Mouse (Mus musculus) layer of hippocampus, postnatal 10 days (tissue): ENCODE data around the gene Hist1h2bg. TPM values are rescaled to one million over a fixed set of nuclear protein-coding genes. Genes with fewer than 3 reads are reported as not detected.
A peak's percentile ranks its signal among the peaks of the same experiment; 100 is the strongest.
"Not testable (repeated sequence)": the region's sequence is repeated elsewhere in the genome, so short reads cannot be mapped to it uniquely, and the experiment has no call there.

ENCODE experiments used
- DNase-seq, 2 experiments: peaks; one replicate each; pipeline ENCODE4 v3.0.0; 2021; ENCODE audit warnings: low spot score in 2 of 2
- total RNA-seq, 2 experiments: library from RNA; stranded (reverse); gene quantifications; 2 replicates each; pipeline ENCODE4 v1.2.3; 2021

Hist1h2bg gene
- total RNA-seq, 2 experiments from 2014 or later = 105 to 126 TPM

DNA sequence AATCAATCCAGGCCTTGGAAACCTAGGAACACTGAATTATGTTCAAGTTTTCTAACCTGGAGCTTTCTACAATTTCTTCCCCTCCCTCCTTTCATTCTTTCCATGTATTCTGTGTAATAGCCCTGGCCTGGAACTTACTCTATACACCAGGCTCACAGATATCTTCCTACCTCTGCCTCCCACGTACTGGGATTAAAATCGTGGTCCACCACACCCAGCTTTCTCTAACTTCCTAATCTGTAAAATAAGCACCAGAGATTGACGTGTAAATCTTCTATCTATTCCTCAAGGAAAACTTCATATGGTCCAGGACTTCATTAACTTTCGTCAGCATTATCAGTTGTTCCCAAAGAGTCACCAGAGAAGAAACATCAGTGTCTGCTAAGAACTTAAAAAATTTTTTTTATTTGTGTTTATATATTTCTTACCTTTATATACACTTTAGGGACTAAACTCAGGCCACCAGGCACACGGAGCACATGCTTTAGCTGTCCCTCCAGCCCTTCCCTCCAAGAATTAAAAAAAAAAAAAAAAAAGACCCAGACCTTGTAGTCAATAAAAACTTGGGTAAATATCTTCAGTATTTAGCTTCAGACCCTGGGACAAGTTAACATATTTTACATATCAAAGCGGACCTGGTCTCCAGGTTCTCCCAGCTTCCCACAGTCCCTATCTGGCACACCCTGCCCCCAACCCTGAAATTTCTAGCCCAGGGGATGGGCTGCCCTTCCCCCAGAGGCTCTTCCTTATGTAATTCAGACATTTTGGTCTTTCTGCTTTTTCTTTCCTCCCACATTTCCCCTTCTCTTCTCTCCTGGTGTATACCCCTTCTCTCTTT, 11.2 kb downstream of the Hist1h2bg start:
- no peak for DNase-seq

DNA sequence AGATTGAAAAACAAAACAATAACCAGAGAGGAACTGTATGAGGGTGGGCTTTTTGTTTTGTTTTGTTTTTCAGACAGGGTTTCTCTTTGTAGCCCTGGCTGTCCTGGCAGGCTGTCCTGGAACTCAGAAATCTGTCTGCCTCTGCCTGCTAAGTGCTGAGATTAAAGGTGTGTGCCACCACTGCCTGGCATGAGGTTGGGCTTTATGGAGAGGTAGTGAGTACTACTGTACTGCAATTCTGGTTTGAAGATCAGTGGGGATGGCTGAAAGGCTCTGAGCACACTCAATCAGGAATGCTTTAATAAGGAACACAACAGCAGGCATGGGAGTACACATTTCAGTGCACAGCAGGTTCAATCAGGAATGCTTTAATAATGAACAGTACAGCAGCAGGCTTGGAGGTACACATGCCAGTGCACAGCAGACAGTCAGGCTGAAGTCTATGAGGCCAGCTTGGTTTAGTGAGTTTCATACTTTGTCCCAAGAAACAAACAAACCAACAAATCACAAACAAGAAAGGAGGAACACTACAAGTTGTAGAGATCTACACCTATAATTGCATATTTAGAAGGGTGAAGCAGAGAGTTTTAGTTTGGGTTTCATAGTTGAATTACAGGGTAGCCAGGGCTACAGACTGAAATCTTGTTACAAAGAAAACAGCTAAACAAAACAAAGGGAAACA, 12.3 kb downstream of the Hist1h2bg start:
- DNase-seq = no peak

DNA sequence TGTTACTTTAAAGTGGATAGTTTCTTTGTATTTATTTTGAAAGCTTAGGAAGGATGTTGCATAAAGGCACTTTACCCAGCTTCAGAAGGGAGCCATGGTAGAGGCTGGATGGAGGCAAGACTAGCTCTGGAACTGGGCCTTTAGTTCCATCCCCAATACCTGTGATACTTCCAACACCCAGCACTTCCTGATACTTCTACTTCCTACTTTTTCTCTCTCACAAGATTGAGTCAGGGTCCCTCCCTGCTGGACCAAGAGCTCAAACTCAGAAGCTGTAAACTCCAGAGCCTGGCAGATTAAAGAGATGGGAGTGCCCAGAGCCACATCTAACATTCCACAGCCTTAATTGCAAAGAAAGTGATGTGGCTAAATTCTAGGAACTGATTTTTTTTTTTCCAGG, 13.1 kb downstream of the Hist1h2bg start:
- DNase-seq = no peak

DNA sequence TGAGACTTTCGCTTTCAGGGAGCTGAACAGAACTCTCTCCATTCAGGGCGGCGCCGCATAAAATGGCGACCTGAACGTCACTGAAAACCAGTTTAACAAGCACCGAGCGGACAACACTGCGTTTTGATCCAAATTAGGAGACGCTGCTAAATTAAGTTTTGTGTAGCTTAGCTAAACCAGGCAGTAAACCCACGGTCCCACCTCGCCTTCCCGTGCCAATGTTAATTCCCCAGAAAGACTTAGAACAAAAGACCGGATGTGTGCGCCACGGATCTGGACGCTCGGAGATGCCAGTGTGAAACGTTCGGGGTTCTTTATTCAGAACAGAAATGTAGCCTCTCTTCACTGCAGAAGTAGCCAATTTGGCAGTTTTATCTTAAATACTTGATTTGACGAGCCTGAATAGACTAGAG, 13.8 kb downstream of the Hist1h2bg start:
- peak; percentile 67 to 70 for DNase-seq

DNA sequence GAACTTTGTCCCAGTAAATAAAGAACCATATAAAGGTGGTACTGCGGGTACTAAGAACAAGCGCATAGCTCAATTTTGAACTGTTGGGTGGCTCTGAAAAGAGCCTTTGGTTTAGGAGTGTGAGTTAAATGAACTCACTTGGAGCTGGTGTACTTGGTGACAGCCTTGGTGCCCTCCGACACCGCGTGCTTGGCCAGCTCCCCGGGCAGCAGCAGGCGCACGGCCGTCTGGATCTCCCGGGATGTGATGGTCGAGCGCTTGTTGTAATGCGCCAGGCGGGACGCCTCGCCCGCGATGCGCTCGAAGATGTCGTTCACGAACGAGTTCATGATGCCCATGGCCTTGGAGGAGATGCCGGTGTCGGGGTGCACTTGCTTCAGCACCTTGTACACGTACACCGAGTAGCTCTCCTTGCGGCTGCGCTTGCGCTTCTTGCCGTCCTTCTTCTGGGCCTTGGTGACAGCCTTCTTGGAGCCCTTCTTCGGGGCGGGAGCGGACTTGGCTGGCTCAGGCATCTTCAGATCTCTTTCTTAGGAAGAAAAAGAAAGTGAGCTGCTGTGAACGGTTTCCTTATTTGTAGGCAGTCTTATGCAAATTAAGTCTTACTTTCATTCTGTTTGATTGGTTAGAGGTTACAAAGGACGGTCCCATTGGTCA, 14.4 kb downstream of the Hist1h2bg start:
- peak; percentile 56 to 70 for DNase-seq

DNA sequence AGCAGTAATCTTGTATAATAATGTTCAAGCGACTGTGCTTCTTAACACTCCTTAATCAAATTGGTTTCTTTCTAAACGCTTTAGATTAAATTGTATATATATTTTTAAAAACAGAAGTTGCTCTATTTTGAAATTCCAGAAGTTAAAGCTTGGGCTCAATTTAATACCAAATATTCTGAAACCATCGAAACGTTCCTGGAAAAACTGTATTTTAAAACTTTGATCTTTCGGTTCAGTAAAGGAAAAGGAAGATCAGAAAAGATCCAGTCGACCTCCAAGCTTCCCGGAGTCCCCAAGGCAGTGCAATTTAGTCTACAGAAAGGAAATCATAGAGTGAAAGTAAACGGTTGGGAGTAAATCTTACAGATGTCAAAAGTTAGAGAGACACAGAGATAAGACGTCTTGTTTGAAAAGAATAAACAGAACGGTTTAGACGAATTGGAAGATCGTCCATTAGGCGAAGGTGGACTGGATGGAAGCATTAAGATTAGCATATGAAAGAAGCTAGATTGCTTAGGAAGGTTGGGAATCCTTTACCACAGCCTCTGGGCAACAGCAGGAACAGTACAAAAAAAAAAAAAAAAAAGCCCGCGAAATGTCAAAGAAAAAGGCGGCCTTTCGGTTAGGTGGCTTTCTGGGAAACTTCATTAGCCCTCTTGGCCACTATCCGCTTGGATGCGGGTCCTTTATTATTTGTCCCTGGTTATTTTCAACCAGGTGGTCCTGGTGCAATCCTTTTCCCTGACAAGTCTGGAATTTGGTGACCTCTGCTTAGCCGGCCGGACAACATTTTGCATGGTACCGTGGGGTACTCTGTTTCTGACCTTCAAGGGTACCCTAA, 15.1 kb downstream of the Hist1h2bg start:
- DNase-seq = no peak

DNA sequence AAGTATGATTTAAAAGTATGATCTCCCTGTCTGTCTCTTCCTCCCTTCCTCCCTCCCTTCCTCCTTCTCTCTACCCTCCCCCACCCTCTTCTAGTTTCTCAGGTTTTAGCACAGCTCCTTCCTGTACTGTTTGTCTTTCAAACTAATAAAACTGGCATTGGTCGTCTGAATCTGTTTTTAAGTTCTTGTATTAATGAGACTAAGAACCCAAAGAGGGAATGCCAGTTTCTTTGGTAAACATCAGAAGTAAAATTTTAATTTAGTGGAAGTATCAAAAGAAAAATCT, 15.7 kb downstream of the Hist1h2bg start:
- DNase-seq = no peak

DNA sequence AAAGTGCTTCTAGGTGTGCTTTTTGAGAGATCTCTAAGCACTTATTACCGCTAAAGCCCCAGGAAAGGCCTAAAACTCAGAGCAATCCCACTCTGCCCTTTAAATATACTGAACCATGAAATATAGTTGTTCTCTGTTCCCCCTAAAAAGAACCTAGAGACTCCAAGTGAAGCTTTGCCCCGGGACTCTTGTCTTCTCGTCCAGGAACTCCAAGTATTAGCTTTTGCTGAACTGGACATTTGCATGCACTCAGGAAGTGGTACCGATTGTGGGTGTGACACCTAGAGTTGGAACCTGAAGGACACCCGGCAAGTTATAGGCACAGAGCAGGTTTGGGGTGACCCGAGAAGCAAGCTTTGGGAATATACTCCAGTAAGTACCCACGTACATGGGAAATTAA, 20.0 kb downstream of the Hist1h2bg start:
- no peak for DNase-seq

DNA sequence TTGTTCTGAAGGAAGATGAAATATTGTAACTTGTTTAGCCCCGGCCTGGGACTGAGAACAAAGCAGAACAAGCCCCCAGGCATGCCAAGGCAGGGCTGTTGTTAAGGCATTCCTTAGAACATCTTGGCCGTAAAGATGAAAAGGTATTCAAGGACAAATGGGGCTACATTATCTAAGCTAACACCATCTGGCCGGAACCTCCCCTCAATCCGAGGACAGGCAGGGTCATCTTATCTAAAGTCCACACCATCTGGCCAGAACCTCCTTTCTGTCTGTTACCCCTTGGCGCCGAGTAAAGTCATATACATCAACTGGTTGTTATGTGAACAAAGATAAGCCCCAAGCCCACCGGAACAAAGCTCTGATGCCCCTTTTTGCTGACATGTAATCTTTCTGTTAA, 20.7 kb downstream of the Hist1h2bg start:
- not testable (repeated sequence) for DNase-seq

DNA sequence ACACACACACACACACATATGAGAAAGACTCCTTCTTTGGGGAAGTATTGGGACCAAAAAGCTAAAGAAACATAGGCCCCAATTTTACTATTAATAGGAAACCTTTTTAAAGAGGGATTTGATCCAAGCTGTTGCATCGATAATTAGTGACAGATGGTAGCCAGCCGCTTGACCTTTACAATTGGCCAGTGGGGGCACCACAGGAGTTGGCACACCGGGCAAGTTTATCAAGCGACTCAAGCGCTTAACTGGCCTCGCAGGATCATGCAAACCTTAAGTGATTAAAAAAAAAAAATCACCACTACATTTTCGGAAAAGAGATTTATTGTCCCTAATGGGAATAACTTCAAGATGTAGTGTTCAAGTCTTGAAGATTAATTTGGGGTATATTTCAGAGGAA, 21.4 kb downstream of the Hist1h2bg start:
- DNase-seq = no peak

DNA sequence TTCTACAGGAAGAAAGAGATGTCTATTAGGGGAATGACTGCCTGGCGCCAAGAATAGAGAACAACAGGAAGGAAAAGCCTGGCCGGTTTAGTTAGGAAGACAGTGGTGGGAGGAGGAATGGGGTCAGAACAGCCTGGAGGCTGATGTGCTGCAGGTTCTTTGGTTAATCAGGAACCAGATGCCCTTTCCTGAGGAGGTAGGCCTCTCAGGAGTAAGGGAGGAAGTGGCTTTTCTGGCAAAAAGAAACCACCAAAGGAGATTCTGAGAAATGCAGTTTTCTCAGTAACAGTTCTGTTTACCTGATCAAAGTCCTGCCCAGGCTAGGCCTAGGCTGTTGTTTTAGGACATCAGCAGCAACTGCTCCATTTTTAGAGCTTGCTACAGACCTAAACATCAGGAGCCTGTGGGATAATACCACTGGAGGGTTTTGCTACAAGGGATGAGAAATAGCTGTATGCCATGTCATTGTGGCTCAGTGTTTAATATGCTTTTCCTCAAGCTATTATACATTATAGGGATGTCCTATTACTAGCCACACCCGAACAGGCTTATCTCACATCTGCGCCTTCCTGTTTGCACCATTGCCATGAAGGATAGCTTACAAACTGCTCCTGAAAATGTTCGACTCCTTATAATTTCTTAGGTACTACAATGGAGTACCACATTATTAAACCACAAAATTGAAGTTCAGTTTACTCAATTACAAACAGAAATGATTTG, 22.0 kb downstream of the Hist1h2bg start:
- no peak for DNase-seq

DNA sequence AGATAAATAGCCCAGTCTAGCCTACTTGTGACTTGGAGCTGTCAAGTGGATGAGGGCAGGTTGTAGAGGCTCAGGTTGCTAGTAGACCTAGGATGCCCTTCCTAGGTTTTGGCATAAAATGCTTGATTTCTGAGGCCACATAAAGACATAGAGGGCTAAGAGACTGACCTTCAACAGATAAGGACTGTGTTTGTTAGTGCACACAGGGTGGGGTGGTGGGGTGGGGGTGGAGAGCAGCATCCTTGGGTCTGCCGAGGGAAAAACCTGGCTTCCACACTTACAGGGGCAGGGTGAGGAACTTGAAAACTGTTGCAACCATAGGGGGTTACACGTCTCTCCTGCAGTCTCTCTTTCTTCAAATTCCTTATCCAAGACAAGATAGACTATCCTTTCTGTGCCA, 24.0 kb downstream of the Hist1h2bg start:
- DNase-seq = no peak

DNA sequence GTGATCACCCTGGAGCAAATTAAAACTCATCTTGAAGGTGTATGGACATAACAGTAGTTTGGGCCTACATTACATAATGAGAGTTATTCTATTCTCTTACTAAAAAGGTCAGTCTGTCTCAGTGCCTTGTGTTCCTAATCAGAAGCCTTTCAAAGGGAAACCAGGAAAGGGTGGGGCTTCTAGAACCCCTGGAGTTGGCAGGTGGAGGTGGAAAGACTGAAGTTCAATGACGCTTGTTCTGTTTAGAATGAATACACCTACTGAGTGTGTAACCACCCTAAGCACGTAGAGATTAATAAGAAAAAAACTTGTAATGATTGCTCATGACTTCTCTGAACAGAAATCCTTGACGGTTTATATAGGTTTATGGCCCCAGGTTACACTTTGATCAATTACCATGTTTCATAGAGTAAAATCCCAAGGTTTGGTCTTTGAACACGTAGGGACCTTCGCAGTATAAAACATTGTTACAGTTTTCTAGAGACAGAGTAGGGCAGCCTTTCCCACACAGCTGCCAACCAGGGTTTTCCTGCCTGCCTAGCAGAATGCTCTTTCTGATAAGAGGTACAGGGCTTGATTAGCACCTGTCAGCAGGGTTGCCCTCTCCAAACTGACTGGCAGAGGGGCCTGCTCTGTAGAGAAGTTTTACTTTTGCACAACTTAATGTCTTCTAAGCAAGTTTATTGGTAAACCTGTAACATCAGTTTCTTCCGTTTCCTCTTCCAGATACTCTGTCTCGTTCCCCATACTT, 24.6 kb downstream of the Hist1h2bg start:
- no peak for DNase-seq

DNA sequence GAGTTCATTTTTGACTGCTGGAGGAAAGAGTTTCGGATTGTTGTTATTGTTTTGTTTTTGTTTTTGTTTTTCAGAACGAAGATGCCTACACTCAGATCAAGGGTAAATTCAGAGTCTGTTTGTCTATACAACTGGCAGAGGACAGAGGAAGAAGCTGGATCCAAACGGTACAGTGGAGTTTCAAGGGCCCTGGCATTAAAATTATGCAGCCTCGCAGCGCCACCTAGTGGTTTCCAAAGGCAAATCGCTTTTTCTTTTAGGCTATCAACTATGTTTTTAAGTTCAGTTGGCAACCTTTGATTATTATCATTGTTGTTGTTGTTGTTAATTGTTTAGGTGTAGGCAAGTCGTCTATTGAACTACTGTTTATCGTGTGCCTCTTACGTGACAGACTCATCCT, 26.8 kb downstream of the Hist1h2bg start:
- DNase-seq = peak; percentile 82 to 86

DNA sequence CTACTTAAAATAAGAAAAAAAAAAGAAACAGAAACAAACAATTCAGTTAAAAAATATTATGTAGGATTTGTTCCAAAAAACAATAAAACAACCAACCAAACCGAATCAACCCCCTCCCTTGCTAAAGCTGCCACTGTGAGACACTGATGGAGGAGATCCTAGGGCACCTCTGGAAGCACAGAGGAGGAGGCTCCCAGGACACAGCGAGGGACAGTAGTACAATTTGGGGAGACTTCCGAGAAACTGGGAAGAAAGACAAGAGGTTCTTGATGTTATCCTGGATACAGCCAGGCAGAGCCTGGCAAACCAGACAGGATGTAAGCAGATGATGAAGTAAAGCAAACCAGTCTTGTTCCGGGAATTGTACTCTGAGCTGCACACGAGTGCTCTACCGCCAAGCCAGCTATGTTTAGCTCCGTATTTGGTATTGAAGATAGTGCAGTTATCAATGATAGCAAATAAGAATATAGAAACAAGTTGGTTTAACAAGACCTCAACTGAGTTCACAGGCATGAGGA, 32.0 kb downstream of the Hist1h2bg start:
- DNase-seq = no peak

DNA sequence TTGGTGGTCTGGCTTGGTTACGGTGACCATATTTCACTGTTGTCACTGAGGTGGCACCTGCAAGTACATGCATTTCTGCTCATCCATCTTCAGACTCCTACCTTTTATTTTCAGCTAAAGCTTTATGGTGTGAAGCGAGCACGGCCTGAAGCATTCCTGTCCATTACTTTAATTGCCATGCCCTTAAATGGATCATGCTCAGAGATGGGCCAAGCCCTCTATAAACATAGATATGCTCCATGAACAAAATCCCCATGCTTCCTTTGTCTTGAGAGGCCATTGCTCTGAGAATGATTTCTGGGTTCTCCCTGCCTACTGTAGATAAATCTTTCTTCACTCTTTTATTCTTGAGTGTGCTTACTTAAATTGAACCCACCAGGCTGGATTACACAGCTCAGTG, 33.3 kb downstream of the Hist1h2bg start:
- no peak for DNase-seq

DNA sequence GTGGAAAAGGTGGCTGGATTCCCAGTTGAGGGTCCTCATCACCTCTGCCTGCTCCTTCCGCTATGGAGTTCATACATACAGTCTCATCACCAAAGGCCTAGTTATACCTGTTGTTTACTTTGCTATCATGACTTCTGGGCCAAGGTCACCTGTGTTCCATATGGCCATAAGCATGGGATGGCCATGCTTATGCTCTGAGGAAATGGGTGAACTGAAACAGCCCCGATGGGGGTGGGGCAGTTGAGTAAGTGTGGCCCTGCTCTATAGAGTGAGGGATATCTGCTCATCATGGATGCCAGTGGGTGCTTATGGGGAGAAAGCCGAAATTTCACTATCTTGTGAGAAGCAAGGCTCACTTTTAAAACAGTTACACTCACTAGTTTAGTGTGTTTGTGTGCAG, 33.9 kb downstream of the Hist1h2bg start:
- DNase-seq = no peak

DNA sequence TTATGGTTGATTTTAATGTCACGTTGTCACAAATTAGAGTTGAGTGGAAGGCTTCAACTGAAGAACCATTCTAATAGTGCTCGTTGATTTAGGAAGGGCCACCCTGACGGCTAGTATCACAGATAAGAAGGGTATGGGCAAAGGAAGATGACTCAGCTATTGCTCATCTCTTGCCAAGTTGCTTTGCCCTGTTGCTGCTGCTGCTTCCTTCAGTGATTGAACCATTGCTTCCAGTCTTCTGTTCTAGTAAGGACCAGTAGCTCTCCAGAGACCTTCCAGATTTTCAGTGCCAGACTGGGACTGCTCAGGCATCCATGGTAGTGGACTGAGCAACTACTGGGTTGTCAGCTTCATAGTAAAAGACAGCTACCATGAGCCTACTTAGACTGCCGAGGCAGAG, 38.0 kb downstream of the Hist1h2bg start:
- no peak for DNase-seq

DNA sequence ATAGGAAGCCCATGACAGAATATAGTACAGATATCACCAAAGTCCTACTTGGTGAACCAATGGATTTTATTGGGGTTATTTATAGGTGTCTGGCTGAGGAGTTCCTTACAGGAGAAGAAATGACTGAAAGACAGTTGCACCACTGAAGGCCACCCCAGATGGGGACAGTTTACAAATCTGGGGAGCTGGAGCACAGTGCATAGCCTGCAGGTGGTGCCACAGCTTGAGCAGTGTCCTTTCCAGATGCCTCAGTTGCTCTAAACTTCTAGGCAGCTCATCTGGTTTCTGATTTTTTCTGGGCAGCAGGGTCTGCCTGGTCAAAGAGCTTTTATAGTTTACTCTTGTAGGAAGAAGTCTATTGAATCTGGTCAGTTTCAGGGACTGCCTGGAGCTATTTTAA, 38.6 kb downstream of the Hist1h2bg start:
- DNase-seq = no peak

DNA sequence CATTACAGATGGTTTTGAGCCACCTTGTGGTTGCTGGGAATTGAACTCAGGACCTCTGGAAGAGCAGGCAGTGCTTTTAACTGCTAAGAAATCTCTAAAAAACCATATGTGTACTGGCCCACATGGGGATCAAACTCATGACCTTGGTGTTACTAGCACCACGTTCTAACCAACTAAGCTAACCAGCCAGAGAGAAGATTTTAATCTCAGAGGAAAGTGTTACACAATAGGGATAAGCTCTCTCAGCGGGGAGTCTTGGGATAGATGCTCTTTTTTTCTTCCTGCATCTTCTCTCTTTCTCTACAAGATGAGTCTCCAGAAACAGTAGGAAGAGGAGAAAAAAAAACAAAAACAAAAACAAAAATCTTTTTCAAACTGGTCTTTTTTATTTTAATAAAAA, 39.2 kb downstream of the Hist1h2bg start:
- no peak for DNase-seq
